Mouse (Mus musculus) myocyte (in vitro differentiated cells): ENCODE data around the gene Foxa3.

Source experiments
- E2F4 ChIP-seq: IDR thresholded peaks from one replicate; pipeline ENCODE4 v1.6.1; 2011; ENCODE audit warnings: mild to moderate bottlenecking, control low read depth, moderate library complexity; ENCODE audit not compliant: insufficient read depth
- MAX ChIP-seq: IDR thresholded peaks from one replicate; pipeline ENCODE4 v1.6.1; 2011; ENCODE audit warnings: low read depth, mild to moderate bottlenecking, control low read depth
- MYOD1 ChIP-seq, 3 experiments: IDR thresholded peaks; one replicate each; pipeline ENCODE4 v1.6.1; 2011; ENCODE audit warnings: control low read depth in 2 of 3, low read depth in 2 of 3, mild to moderate bottlenecking in 2 of 3, moderate library complexity in 1 of 3; ENCODE audit not compliant: insufficient read length in 2 of 3, control insufficient read depth in 1 of 3
- MYOG ChIP-seq, 3 experiments: IDR thresholded peaks; one replicate each; pipeline ENCODE4 v1.6.1; 2011; ENCODE audit warnings: control low read depth in 2 of 3, low read depth in 2 of 3, mild to moderate bottlenecking in 2 of 3; ENCODE audit not compliant: insufficient read length in 2 of 3, control insufficient read depth in 1 of 3, insufficient read depth in 1 of 3
- POLR2A ChIP-seq: IDR thresholded peaks from one replicate; pipeline ENCODE4 v1.6.1; 2011; ENCODE audit warnings: low read depth, mild to moderate bottlenecking, control low read depth, moderate library complexity; ENCODE audit not compliant: insufficient read length
- POLR2AphosphoS2 ChIP-seq: IDR thresholded peaks from one replicate; pipeline ENCODE4 v1.6.1; 2011; ENCODE audit warnings: low read depth, control low read depth; ENCODE audit not compliant: insufficient read length
- TCF12 ChIP-seq: IDR thresholded peaks from one replicate; pipeline ENCODE4 v1.6.1; 2011; ENCODE audit warnings: mild to moderate bottlenecking, control low read depth; ENCODE audit not compliant: poor library complexity, insufficient read depth, severe bottlenecking
- USF1 ChIP-seq: IDR thresholded peaks from one replicate; pipeline ENCODE4 v1.6.1; 2011; ENCODE audit warnings: low read depth, mild to moderate bottlenecking, control low read depth, moderate library complexity

GRCm38 (mm10) chr7:19049252-19049651 is 25.9 kb upstream of the Foxa3 start:
- no peak for TF ChIP-seq POLR2A
- no peak for TF ChIP-seq MYOD1 (IDR thresholded peaks at IDR 0.05; ENCODE audit: control insufficient read depth in 1 of 3, insufficient read length in 2 of 3, low read depth in 2 of 3)
- TF ChIP-seq USF1, result no peak
- no peak for TF ChIP-seq TCF12
- TF ChIP-seq MAX, result no peak
- no peak for TF ChIP-seq POLR2AphosphoS2
- no peak for TF ChIP-seq E2F4
- no peak for TF ChIP-seq MYOG (IDR thresholded peaks at IDR 0.05; ENCODE audit: control insufficient read depth in 1 of 3, insufficient read depth in 1 of 3, insufficient read length in 2 of 3, low read depth in 2 of 3)
